Mouse (Mus musculus) small intestine, adult 2 months (tissue): ENCODE results near the gene Impg1. TPM values are rescaled to one million over a fixed set of nuclear protein-coding genes. Genes with fewer than 3 reads are reported as not detected.

Experiments
- H3K27ac ChIP-seq: fragments of 200-500 bp; 2 replicates; pipeline ENCODE4 v1.5.1; 2012; ENCODE audit warnings: low read depth, low read length, control low read depth, inconsistent platforms; ENCODE audit not compliant: insufficient read depth
- H3K27me3 ChIP-seq: fragments of 200-500 bp; 2 replicates; pipeline ENCODE4 v1.6.1; 2012; ENCODE audit warnings: mild to moderate bottlenecking, moderate library complexity, low read length, inconsistent platforms; ENCODE audit not compliant: control insufficient read depth, insufficient read depth
- H3K36me3 ChIP-seq: fragments of 200-500 bp; 2 replicates; pipeline ENCODE4 v1.6.1; 2012; ENCODE audit warnings: mild to moderate bottlenecking, low read length, control low read depth, inconsistent platforms; ENCODE audit not compliant: control insufficient read depth, insufficient read depth
- H3K4me1 ChIP-seq: fragments of 200-500 bp; 2 replicates; pipeline ENCODE4 v1.6.1; 2012; ENCODE audit warnings: low read length, inconsistent platforms, mixed read lengths; ENCODE audit not compliant: control insufficient read depth, insufficient read depth, insufficient read length
- H3K4me3 ChIP-seq: fragments of 200-500 bp; 2 replicates; pipeline ENCODE4 v1.5.1; 2012; ENCODE audit warnings: low read depth, mild to moderate bottlenecking, control low read depth, inconsistent platforms, low read length, moderate library complexity
- CTCF ChIP-seq: fragments of 200-500 bp; IDR thresholded peaks from 2 replicates; pipeline ENCODE4 v1.5.1; 2012; ENCODE audit warnings: low read depth, mild to moderate bottlenecking, control low read depth, inconsistent platforms, low read length, moderate library complexity, mixed read lengths; ENCODE audit not compliant: insufficient replicate concordance, insufficient read length; ENCODE audit errors: extremely low read depth
- POLR2A ChIP-seq: fragments of 200-500 bp; IDR thresholded peaks from 2 replicates; pipeline ENCODE4 v1.6.1; 2012; ENCODE audit warnings: low read depth, mild to moderate bottlenecking, control low read depth, inconsistent platforms, low read length, moderate library complexity
- WGBS: fragments of 180-500 bp; shearing (Covaris S2); methylation state at CpG from one replicate; pipeline ENCODE4 v1.1.7; 2018; 5-methylcytosine and 5-hydroxymethylcytosine counted together
- polyA plus RNA-seq: library from polyadenylated mRNA; depleted of rRNA; stranded (reverse); fragments of >200 nt; gene quantifications from 2 replicates; pipeline ENCODE4 v1.2.3, GENCODE M21; 2012

Impg1 gene
- polyA plus RNA-seq, 1 experiment: not detected

DNA sequence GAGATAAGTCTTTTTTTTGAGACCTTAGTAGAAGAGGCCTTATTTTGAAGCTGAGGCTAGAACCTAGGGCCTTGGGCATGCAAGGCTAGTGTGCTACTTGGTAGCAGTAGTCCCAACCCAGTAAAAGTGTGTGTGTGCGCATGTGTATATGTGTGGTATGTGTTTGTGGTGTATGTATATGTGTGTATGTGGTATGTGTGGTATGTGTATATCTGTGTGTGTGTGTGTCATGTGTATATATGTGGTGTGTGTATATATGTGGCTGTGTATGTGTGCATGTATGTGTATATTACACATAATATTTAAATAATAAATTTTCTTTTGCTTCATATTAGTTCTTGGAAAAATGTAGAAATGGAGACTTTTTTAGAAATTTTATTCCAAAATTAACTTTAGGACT, 184.6 kb downstream of the Impg1 start:
- Histone ChIP-seq H3K4me3 (no peak overlapping the region), H3K27ac (no peak overlapping the region), H3K27me3 (no peaks in the 10 kb centered on the region), H3K4me1 (no peaks in the 10 kb centered on the region), H3K36me3 (peaks cover 56% of the 10 kb centered on the region)
- TF ChIP-seq CTCF: no peak
- TF ChIP-seq POLR2A: no peak
- 95% methylated on average over 1 of the region's 1 CpGs for WGBS

DNA sequence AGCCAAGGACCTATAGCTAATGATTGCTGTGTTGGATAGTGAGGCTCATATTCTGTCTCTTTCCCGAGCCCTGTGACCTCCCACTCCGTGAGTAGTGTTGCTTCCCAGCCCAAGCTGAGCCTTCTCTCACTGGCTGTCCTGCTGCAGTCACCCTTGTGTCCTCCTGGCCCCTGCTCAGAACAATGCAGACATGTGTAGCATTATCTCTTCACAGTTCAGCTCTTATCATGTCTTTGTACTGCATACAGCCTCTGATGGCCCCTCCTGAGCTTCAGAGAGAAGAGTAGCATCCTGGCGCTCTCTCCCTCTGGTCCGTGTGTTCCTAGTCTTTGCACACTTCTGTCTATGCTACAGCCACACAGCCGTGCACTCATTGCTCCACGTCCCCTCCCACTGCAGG, 187.5 kb downstream of the Impg1 start:
- Histone ChIP-seq H3K27me3 (no peaks in the 10 kb centered on the region), H3K36me3 (peaks cover 52% of the 10 kb centered on the region)

DNA sequence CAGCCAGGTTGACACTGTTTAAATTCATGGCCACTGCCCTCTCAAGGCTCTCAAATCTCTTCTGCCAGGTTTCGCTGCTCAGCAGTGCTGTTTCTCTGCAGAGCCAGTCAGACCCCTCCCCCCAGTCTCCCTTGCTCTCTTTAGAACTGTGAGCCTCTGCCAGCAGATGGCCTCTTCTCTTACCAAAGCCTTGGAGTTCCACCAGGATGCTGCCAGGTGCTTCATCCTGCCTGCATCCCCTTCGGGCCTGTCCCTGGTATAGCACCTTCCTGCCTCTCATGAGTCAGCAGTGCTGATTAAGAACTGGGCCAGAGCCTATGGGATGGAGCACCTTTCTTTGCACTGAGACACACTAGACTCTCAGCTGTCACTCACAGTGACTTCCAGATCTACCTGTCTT, 188.1 kb downstream of the Impg1 start:
- 77% methylated on average over 2 of the region's 2 CpGs for WGBS
- TF ChIP-seq POLR2A: no peak
- no peak for TF ChIP-seq CTCF
- Histone ChIP-seq H3K4me3 (no peak overlapping the region), H3K36me3 (peaks cover 57% of the 10 kb centered on the region), H3K27ac (no peak overlapping the region), H3K4me1 (no peaks in the 10 kb centered on the region), H3K27me3 (no peaks in the 10 kb centered on the region)

More for the DNA sequence above, 187.5 kb downstream of the Impg1 start:
- 89% methylated on average over 6 of the region's 6 CpGs for WGBS
- H3K27ac ChIP-seq: no peak overlapping the region
- TF ChIP-seq POLR2A (no peak), CTCF (no peak)
- H3K4me1 ChIP-seq: no peaks in the 10 kb centered on the region
- no peak overlapping the region for H3K4me3 ChIP-seq

DNA sequence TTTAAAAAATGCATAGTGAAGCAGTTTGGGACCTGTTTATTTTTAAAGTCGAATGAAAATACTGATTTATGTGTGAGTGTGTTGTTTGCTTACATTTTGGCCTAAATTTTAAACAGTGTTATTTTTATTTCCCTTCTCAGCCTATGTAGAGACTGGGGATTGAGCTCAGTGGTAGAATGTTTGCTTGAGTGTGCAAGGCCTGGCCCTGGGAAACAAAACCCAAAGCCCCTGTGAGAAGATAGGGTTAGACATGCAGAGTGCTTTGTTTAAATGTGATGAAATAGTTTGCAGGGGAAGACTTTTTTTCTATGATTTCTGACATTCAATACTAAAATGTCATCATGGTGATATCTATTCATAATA, 189.5 kb downstream of the Impg1 start:
- Histone ChIP-seq H3K27me3 (no peaks in the 10 kb centered on the region), H3K27ac (no peak overlapping the region), H3K4me3 (no peak overlapping the region), H3K36me3 (peaks cover 55% of the 10 kb centered on the region), H3K4me1 (no peaks in the 10 kb centered on the region)
- TF ChIP-seq POLR2A: no peak
- TF ChIP-seq CTCF: no peak
- 76% methylated on average over 1 of the region's 1 CpGs for WGBS

DNA sequence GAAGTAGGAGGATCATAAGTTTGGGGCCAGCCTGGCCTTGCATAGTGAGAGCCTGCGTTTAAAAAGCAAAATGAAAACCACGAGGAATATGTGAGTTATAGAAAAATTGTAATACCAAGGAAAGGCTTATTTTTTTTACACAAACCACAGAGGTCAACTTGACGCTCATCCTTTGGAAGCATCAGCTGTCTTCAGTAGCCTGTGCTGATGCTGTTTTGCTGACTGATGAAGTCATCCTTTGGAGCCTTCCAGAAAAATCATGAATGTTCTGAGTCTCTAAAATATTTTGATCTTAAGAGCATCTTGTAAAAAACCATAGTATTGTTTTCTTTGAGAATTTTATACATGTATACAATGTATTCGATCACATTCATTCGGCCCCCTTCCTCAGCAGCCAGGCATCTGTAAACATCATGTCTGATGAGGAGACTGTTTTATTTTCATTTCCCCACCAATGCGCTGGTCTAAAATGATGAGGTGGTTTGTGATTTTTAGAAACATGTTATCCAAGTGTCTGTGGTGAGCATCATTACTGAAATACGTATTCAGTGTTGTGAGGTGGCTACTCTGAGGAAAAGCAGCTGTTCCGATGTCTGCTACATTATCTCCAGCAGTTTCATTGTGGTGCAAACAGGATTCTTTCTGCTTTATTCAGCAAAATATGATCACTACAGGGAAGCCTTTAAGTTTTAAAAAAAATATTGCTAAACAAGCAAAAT, 190.1 kb downstream of the Impg1 start:
- H3K4me3 ChIP-seq: no peak overlapping the region
- no peaks in the 10 kb centered on the region for H3K27me3 ChIP-seq
- no peak overlapping the region for H3K27ac ChIP-seq
- no peaks in the 10 kb centered on the region for H3K4me1 ChIP-seq
- TF ChIP-seq POLR2A (no peak), CTCF (no peak)
- peaks cover 58% of the 10 kb centered on the region for H3K36me3 ChIP-seq
- WGBS: 84% methylated on average over 8 of the region's 8 CpGs

DNA sequence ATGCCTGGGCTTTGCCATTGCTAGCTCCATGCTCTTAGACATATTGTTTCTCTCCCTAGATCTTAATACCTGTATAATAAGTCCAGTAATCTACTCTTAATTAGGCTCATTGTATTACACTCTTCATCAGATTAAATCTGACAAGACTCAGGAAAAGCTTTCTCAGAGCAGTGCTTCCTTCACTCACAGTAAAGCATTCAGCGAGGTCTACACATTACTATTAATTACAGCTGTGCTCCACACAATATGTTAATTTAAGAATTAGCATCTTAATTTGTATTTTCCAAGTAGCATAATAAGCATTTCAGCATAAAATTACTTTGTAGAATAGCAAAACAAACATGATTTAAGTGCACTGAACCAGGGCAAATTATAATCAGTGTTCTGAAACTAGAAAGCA, 192.3 kb downstream of the Impg1 start:
- no peaks in the 10 kb centered on the region for H3K27me3 ChIP-seq
- no peak overlapping the region for H3K27ac ChIP-seq
- H3K36me3 ChIP-seq: peaks cover 64% of the 10 kb centered on the region
- H3K4me1 ChIP-seq: no peaks in the 10 kb centered on the region
- H3K4me3 ChIP-seq: no peak overlapping the region
- 98% methylated on average over 1 of the region's 1 CpGs for WGBS
- TF ChIP-seq CTCF (no peak), POLR2A (no peak)

DNA sequence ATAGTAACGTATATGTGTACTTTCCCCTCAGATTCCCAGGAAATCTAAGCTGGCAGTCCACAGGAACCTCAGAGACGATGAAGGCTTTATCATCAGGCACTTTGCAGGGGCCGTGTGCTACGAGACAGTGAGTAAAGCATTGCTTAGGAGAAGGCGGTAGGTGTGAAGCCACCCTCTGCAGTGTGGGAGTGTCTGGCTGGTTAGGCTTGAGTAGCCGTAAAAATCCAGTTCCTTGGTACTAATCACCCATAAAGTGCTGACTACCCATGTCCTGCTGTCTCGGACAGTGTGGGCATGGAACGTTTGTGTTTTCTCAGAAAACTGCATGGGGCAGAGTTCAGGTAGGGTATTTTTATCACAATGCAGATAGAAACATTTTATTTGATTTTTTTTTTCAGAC, 195.7 kb downstream of the Impg1 start:
- TF ChIP-seq CTCF: no peak
- no peak for TF ChIP-seq POLR2A
- Histone ChIP-seq H3K27me3 (no peaks in the 10 kb centered on the region), H3K4me1 (no peaks in the 10 kb centered on the region), H3K4me3 (no peak overlapping the region), H3K36me3 (peaks cover 50% of the 10 kb centered on the region), H3K27ac (no peak overlapping the region)
- WGBS: 83% methylated on average over 8 of the region's 8 CpGs
